Mouse (Mus musculus): ENCODE data around the gene Zfp697.

DNA sequence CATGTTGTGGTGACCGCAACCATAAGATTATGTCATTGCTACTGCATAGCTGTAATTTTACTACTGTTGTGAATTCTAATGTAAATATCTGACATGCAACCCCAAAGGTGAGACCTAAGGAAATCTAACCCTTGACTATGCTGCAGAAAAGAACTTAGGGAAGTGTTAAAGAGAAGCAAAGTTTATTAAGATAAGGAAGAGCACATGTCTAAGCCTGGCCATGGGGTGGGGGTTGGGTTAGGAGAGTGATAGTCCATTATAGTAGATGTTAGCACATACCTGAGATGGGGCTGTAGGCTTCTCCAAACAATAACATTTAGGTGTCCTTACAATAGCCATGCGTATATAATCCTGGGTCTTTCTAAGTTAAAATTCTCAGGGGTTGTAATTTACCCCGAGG, 39.0 kb upstream of the Zfp697 start:
- TF ChIP-seq CTCF (IDR thresholded peaks at IDR 0.05; ENCODE audit: extremely low read depth, insufficient read depth, low read length) (no peak), POLR2A (IDR thresholded peaks at IDR 0.05; ENCODE audit: extremely low read depth, insufficient read depth, low read length) (no peak)
